Mouse (Mus musculus): Measurements from ENCODE around the gene Aqp1.

- TF ChIP-seq CTCF (IDR thresholded peaks at IDR 0.05; ENCODE audit: borderline replicate concordance, insufficient read depth, low read depth, low read length) (no peak), POLR2A (IDR thresholded peaks at IDR 0.05; ENCODE audit: borderline replicate concordance, insufficient read depth, low read length) (no peak)
Observed at GRCm38 (mm10) chr6:55310179-55310578, 26.1 kb upstream of the Aqp1 start.
